Mouse (Mus musculus): ENCODE data around the gene Zfyve28. TPM values are rescaled to one million over a fixed set of nuclear protein-coding genes. Genes with fewer than 3 reads are reported as not detected.

Zfyve28 gene
- polyA plus RNA-seq, 1 experiment from 2014 or later: 4.5 TPM

- ATAC-seq (ENCODE audit: low read depth): no peak
- H3K4me2 ChIP-seq (ENCODE audit: low read depth, low read length): no peak overlapping the region
Observed at GRCm38 (mm10) chr5:34325286-34325685, 37.0 kb upstream of the Zfyve28 start.

GRCm38 (mm10) chr5:34321236-34321635 lies 33.0 kb upstream of the Zfyve28 start:
- Histone ChIP-seq H3K9me3 (ENCODE audit: control insufficient read depth, low read length) (no peaks in the 10 kb centered on the region), H3K36me3 (ENCODE audit: control insufficient read depth, insufficient read depth, low read length) (no peaks in the 10 kb centered on the region), H3K27me3 (ENCODE audit: control insufficient read depth, insufficient read depth, low read length) (no peaks in the 10 kb centered on the region), H3K9ac (replicated peaks; ENCODE audit: low read depth, low read length) (no peak overlapping the region), H3K4me1 (ENCODE audit: control insufficient read depth, insufficient read depth, low read length) (no peaks in the 10 kb centered on the region), H3K4me2 (ENCODE audit: low read depth, low read length) (no peak overlapping the region), H3K27ac (ENCODE audit: low read depth, low read length) (no peak overlapping the region), H3K4me3 (ENCODE audit: low read depth, low read length) (no peak overlapping the region)
- WGBS: 89% methylated on average over 4 of the region's 4 CpGs
- ATAC-seq (ENCODE audit: low read depth): no peak

More at GRCm38 (mm10) chr5:34325286-34325685, 37.0 kb upstream of the Zfyve28 start:
- Histone ChIP-seq H3K27ac (ENCODE audit: low read depth, low read length) (no peak overlapping the region), H3K9me3 (ENCODE audit: control insufficient read depth, low read length) (no peaks in the 10 kb centered on the region), H3K9ac (replicated peaks; ENCODE audit: low read depth, low read length) (no peak overlapping the region), H3K36me3 (ENCODE audit: control insufficient read depth, insufficient read depth, low read length) (no peaks in the 10 kb centered on the region), H3K27me3 (ENCODE audit: control insufficient read depth, insufficient read depth, low read length) (no peaks in the 10 kb centered on the region), H3K4me1 (ENCODE audit: control insufficient read depth, insufficient read depth, low read length) (0 out of 2 replicates have a peak, but pooled peaks cover 4% of the 10 kb centered on the region), H3K4me3 (ENCODE audit: low read depth, low read length) (no peak overlapping the region)

DNA sequence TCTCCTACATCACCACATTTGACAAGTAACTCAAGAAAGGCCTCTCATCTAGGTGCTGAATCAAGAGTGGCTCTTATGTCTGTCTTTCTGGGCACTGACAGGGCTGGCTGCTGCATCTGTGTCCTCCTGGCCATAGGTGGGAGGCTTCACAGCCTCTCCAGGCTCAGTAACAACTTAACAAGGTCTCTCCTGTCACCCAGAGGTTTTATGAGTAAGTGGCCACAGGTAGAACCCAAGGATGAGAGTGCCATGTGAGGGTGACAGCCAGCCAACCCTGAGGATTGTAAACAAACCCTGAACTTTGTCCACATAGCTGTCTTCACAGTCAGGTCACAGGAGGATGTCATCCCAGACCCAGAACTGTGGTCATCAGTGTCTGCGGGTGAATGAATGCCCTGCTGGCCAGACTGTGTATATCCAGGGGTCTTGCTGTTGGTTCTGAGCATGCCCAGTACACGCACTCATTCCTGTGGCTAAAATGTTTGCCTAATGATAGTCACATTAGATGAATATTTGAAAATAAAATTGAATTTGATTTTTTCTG lies 31.3 kb upstream of the Zfyve28 start:
- Histone ChIP-seq H3K9me3 (ENCODE audit: control insufficient read depth, low read length) (no peaks in the 10 kb centered on the region), H3K9ac (replicated peaks; ENCODE audit: low read depth, low read length) (no peak overlapping the region), H3K27me3 (ENCODE audit: control insufficient read depth, insufficient read depth, low read length) (no peaks in the 10 kb centered on the region), H3K4me3 (ENCODE audit: low read depth, low read length) (no peak overlapping the region), H3K27ac (ENCODE audit: low read depth, low read length) (no peak overlapping the region), H3K4me1 (ENCODE audit: control insufficient read depth, insufficient read depth, low read length) (no peaks in the 10 kb centered on the region), H3K36me3 (ENCODE audit: control insufficient read depth, insufficient read depth, low read length) (no peaks in the 10 kb centered on the region), H3K4me2 (ENCODE audit: low read depth, low read length) (no peak overlapping the region)
- 79% methylated on average over 2 of the region's 2 CpGs for WGBS
- no peak for ATAC-seq (ENCODE audit: low read depth)

DNA sequence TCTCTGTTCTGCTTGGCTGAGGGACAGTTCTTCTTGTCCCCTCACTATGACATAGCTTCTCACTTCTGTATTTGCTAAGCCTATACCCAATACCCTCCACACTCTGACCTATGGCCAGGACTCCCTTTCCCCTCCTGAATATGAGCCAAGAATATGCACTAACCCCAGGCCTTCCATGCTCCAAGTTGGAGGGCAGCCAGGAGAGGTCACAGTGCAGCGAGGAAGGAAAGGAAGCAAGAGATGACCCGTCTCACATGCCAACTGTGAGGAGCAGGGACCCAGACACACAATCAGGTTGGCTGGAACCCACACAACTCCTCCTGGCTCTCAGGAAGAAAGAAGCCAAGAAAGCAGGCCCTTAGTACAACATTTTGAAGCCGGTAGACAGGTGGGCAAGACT lies 20.8 kb upstream of the Zfyve28 start:
- Histone ChIP-seq H3K9ac (replicated peaks; ENCODE audit: low read depth, low read length) (no peak overlapping the region), H3K4me3 (ENCODE audit: low read depth, low read length) (no peak overlapping the region), H3K36me3 (ENCODE audit: control insufficient read depth, insufficient read depth, low read length) (no peaks in the 10 kb centered on the region), H3K4me2 (ENCODE audit: low read depth, low read length) (no peak overlapping the region), H3K4me1 (ENCODE audit: control insufficient read depth, insufficient read depth, low read length) (no peaks in the 10 kb centered on the region), H3K27ac (ENCODE audit: low read depth, low read length) (no peak overlapping the region), H3K27me3 (ENCODE audit: control insufficient read depth, insufficient read depth, low read length) (no peaks in the 10 kb centered on the region), H3K9me3 (ENCODE audit: control insufficient read depth, low read length) (no peaks in the 10 kb centered on the region)
- WGBS: 80% methylated on average over 3 of the region's 3 CpGs
- no peak for ATAC-seq (ENCODE audit: low read depth)

DNA sequence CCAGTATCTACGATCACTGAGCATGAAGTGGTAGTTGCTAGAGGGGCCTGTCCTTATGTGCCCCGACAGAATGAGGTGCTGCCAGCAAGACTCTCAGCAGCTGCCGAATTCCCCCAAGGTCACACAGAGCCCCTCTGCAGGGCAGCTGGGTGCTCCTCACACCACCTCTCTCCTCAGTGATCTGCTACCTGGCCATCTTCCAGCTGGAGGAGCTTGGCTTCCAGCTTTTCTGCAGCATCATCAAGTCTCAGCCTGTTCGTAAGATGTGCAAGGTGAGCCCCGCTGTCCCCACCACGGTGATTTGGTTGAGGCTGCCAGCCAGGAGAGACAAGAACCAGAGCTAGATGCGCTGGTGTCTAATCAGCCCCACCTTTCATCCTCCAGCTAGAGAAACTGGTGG lies 14.1 kb upstream of the Zfyve28 start:
- H3K36me3 ChIP-seq (ENCODE audit: control insufficient read depth, insufficient read depth, low read length): no peaks in the 10 kb centered on the region
- no peak overlapping the region for H3K9ac ChIP-seq (replicated peaks; ENCODE audit: low read depth, low read length)
- H3K27ac ChIP-seq (ENCODE audit: low read depth, low read length): no peak overlapping the region
- no peaks in the 10 kb centered on the region for H3K27me3 ChIP-seq (ENCODE audit: control insufficient read depth, insufficient read depth, low read length)
- H3K4me3 ChIP-seq (ENCODE audit: low read depth, low read length): no peak overlapping the region
- H3K4me2 ChIP-seq (ENCODE audit: low read depth, low read length): no peak overlapping the region
- no peak for ATAC-seq (ENCODE audit: low read depth)
- no peaks in the 10 kb centered on the region for H3K4me1 ChIP-seq (ENCODE audit: control insufficient read depth, insufficient read depth, low read length)
- 77% methylated on average over 7 of the region's 7 CpGs for WGBS
- H3K9me3 ChIP-seq (ENCODE audit: control insufficient read depth, low read length): no peaks in the 10 kb centered on the region

DNA sequence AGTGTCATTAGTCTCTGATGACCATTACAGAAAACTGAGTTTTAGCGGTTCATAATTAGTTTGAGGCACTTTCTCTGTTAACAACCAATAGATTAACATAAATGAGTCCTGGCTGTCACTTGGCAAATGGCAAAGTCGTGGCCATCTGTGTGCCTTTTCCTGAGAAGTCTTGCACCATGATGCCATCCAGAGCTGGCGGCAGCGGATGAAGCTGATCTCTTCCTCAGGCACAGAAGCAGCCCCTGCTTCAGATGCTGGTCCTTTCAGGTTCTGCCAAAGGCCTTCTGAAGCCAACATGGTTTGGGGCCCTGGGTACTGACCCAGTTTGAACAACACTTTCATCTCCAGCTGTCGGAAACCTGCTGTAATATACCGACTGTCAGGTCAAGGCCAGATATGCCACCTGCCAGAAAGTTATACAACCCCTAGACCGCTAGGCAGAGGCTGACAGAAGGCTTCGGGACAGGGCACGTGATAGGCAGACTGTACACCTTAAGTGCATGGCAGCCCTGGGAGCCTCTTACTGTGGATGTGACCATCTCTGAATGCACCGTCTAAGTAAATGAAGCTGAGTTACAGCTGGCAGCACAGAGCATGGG lies 10.8 kb upstream of the Zfyve28 start:
- H3K4me2 ChIP-seq (ENCODE audit: low read depth, low read length): no peak overlapping the region
- no peak overlapping the region for H3K4me3 ChIP-seq (ENCODE audit: low read depth, low read length)
- no peak overlapping the region for H3K27ac ChIP-seq (ENCODE audit: low read depth, low read length)
- 86% methylated on average over 10 of the region's 10 CpGs for WGBS
- H3K4me1 ChIP-seq (ENCODE audit: control insufficient read depth, insufficient read depth, low read length): no peaks in the 10 kb centered on the region
- no peak for ATAC-seq (ENCODE audit: low read depth)
- H3K9me3 ChIP-seq (ENCODE audit: control insufficient read depth, low read length): no peaks in the 10 kb centered on the region
- H3K9ac ChIP-seq (replicated peaks; ENCODE audit: low read depth, low read length): no peak overlapping the region
- no peaks in the 10 kb centered on the region for H3K36me3 ChIP-seq (ENCODE audit: control insufficient read depth, insufficient read depth, low read length)
- no peaks in the 10 kb centered on the region for H3K27me3 ChIP-seq (ENCODE audit: control insufficient read depth, insufficient read depth, low read length)

DNA sequence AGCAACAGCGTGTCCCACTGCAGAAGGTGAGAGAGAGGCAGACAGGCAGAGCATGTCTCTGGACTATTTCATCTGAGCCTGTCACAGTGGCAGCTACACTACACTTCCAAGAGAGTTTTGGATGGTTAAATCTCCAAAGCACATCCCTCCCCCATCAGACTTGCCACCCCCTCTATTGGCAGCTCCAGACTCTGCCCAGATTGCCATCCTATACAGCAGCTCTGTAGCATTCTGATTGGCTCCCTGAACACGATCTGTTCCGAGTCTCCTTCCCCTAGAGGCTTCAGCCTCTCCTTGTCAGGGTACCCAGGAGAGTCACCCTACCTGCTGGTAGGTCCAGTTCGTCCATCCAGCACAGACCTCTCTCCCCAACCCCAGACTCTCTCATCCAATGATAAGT lies 9.8 kb upstream of the Zfyve28 start:
- Histone ChIP-seq H3K4me3 (ENCODE audit: low read depth, low read length) (no peak overlapping the region), H3K4me2 (ENCODE audit: low read depth, low read length) (no peak overlapping the region), H3K4me1 (ENCODE audit: control insufficient read depth, insufficient read depth, low read length) (no peaks in the 10 kb centered on the region), H3K9ac (replicated peaks; ENCODE audit: low read depth, low read length) (no peak overlapping the region), H3K9me3 (ENCODE audit: control insufficient read depth, low read length) (no peaks in the 10 kb centered on the region), H3K27me3 (ENCODE audit: control insufficient read depth, insufficient read depth, low read length) (no peaks in the 10 kb centered on the region), H3K27ac (ENCODE audit: low read depth, low read length) (no peak overlapping the region), H3K36me3 (ENCODE audit: control insufficient read depth, insufficient read depth, low read length) (no peaks in the 10 kb centered on the region)
- no peak for ATAC-seq (ENCODE audit: low read depth)
- WGBS: 59% methylated on average over 4 of the region's 4 CpGs

- Histone ChIP-seq H3K27me3 (ENCODE audit: control insufficient read depth, insufficient read depth, low read length) (no peaks in the 10 kb centered on the region), H3K4me1 (ENCODE audit: control insufficient read depth, insufficient read depth, low read length) (no peaks in the 10 kb centered on the region), H3K4me2 (ENCODE audit: low read depth, low read length) (no peak overlapping the region), H3K9ac (replicated peaks; ENCODE audit: low read depth, low read length) (no peak overlapping the region), H3K4me3 (ENCODE audit: low read depth, low read length) (no peak overlapping the region), H3K36me3 (ENCODE audit: control insufficient read depth, insufficient read depth, low read length) (no peaks in the 10 kb centered on the region), H3K9me3 (ENCODE audit: control insufficient read depth, low read length) (no peaks in the 10 kb centered on the region), H3K27ac (ENCODE audit: low read depth, low read length) (no peak overlapping the region)
- 86% methylated on average over 2 of the region's 2 CpGs for WGBS
- no peak for ATAC-seq (ENCODE audit: low read depth)
Observed at GRCm38 (mm10) chr5:34295141-34295540, 6.9 kb upstream of the Zfyve28 start.

DNA sequence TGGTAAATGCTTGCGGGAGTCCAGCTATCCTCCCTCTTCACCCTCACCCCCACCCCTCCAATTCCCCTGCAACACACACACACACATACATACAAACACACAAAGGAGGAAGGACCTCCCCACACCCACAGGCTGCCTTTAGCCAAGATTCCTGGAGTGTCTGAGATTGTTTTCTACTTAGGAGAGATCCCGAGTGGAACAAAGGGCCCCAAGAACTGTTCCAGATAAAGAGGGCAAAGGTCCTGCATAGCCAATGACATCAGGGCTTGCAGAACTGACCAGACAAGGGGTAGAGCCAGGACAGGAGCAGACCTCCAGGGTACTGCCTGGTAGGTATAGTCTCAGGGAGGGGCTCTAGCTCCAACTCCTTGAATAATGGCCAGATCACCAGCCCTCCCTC lies 6.4 kb upstream of the Zfyve28 start:
- Histone ChIP-seq H3K4me1 (ENCODE audit: control insufficient read depth, insufficient read depth, low read length) (no peaks in the 10 kb centered on the region), H3K9me3 (ENCODE audit: control insufficient read depth, low read length) (no peaks in the 10 kb centered on the region), H3K4me3 (ENCODE audit: low read depth, low read length) (no peak overlapping the region), H3K27ac (ENCODE audit: low read depth, low read length) (no peak overlapping the region), H3K27me3 (ENCODE audit: control insufficient read depth, insufficient read depth, low read length) (no peaks in the 10 kb centered on the region), H3K9ac (replicated peaks; ENCODE audit: low read depth, low read length) (no peak overlapping the region), H3K36me3 (ENCODE audit: control insufficient read depth, insufficient read depth, low read length) (no peaks in the 10 kb centered on the region), H3K4me2 (ENCODE audit: low read depth, low read length) (no peak overlapping the region)
- WGBS: 42% methylated on average over 2 of the region's 2 CpGs
- no peak for ATAC-seq (ENCODE audit: low read depth)
